Mouse (Mus musculus) midbrain, embryonic 10.5 days (tissue): Measurements from ENCODE around the gene Sall2. TPM values are rescaled to one million over a fixed set of nuclear protein-coding genes. Genes with fewer than 3 reads are reported as not detected.

Experiments
- DNase-seq: peaks from one replicate; pipeline ENCODE4 v3.0.0-alpha.2; 2017; ENCODE audit warnings: low spot score
- H3K27ac ChIP-seq: fragments of 300-500 bp; sonication (generic); replicated peaks from 2 replicates; pipeline ENCODE4 v1.5.1; 2016; ENCODE audit warnings: mild to moderate bottlenecking
- H3K27me3 ChIP-seq: fragments of 300-500 bp; sonication (generic); 2 replicates; pipeline ENCODE4 v1.6.1; 2016; ENCODE audit warnings: low read depth, mild to moderate bottlenecking; ENCODE audit not compliant: poor library complexity, severe bottlenecking
- H3K36me3 ChIP-seq: fragments of 300-500 bp; sonication (generic); 2 replicates; pipeline ENCODE4 v1.6.1; 2016; ENCODE audit warnings: mild to moderate bottlenecking, moderate library complexity
- H3K4me1 ChIP-seq: fragments of 300-500 bp; sonication (generic); 2 replicates; pipeline ENCODE4 v1.6.1; 2016
- H3K4me3 ChIP-seq: fragments of 300-500 bp; sonication (generic); 2 replicates; pipeline ENCODE4 v1.5.1; 2016; ENCODE audit warnings: mild to moderate bottlenecking, moderate library complexity
- H3K9me3 ChIP-seq: fragments of 300-500 bp; sonication (generic); replicated peaks from 2 replicates; pipeline ENCODE4 v1.6.1; 2016; ENCODE audit warnings: mild to moderate bottlenecking
- WGBS: fragments of 180-500 bp; shearing (Covaris S2); methylation state at CpG from one replicate; pipeline ENCODE4 v1.1.7; 2016; 5-methylcytosine and 5-hydroxymethylcytosine counted together
- polyA plus RNA-seq: library from polyadenylated mRNA; unstranded; fragments of >200 nt; fragmentation: Nextera tagmentation; extraction: Ambion mirVana; gene quantifications from 2 replicates; pipeline ENCODE4 v1.2.1, GENCODE M21; 2016

Gene Sall2
- polyA plus RNA-seq, 1 experiment from 2014 or later: 82.4 TPM

DNA sequence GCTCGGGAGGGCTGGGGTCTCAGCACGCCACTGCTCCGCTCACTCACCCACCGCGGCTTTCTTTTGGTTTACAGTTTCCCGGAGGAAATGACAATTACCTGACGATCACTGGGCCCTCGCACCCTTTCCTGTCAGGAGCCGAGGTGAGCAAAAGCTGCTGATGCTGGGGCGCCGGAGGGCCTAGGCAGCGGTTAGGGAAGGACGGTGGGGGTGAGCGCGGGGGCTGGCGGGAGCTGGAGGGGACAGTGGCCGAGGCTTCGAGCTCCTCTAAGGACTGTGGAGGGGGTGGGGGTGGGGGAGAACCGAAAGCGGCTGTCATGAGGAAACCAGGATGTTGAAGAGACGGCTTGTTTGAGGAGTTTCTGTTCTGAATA is 48.8 kb downstream of the Sall2 start:
- H3K27ac ChIP-seq: peak overlapping the region; percentile 88
- WGBS: under 1% methylated on average over 21 of the region's 21 CpGs

DNA sequence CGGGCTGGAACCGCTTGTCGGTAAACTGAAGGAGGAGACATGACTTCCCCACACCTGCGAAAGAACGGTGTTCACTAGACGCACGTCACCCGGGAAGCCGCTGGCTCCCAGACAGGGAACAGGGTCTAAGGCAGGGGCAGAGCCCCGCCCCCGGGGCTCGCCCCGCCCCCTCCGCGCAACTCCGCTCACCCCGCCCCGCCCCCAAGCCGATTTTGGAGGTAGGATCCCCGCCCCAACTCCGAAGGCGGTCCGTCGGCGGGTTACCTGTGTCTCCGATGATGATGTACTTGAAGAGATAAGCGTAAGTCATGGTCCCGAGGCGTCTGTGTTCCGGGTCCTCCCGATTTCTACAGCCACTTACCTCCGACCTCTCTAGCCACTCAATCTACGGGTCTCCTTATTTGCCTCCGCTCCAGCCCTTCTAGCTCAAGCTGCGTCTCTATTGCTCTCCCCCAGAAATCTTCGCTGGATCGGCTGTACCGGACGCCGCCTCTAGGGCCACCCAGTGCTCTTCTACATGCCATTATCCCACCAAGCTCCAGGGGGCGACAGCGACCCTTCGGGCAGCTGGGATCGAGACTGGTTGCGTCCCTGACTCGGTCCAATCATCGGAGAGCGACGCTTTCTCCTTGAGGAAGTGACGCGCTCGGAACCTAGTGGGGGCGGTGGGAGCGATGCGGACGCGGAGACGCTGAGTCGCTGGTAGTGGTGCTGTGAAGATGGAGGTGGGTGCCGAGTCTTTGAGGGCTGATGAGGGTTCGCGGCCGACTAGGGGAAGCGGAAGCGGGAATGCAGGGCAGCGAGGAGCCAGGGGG is 49.4 kb downstream of the Sall2 start, which contains the start of the genes Tox4 and Rab2b:
Gene Tox4 (plus strand): TSS at position 215 of the 815 bp plus-strand sequence.
Gene Rab2b (minus strand): TSS at position 614 of the 815 bp plus-strand sequence.
- no peaks in the 10 kb centered on the region for H3K9me3 ChIP-seq
- H3K4me3 ChIP-seq: peak within 1 kb of the TSS; percentile 92
- H3K36me3 ChIP-seq: peaks cover 18% of the 10 kb centered on the region
- under 1% methylated on average over 66 of the region's 66 CpGs for WGBS
- H3K27ac ChIP-seq: peak within 1 kb of the TSS; percentile 88
- no peaks in the 10 kb centered on the region for H3K27me3 ChIP-seq
- DNase-seq: peak; percentile 99
- H3K4me1 ChIP-seq: peaks cover 20% of the 10 kb centered on the region

More for the DNA sequence above, 48.8 kb downstream of the Sall2 start:
- H3K27me3 ChIP-seq: no peaks in the 10 kb centered on the region
- peaks cover 14% of the 10 kb centered on the region for H3K36me3 ChIP-seq
- DNase-seq: no peak
- peaks cover 20% of the 10 kb centered on the region for H3K4me1 ChIP-seq
- H3K9me3 ChIP-seq: no peaks in the 10 kb centered on the region
- peak overlapping the region; percentile 92 for H3K4me3 ChIP-seq

DNA sequence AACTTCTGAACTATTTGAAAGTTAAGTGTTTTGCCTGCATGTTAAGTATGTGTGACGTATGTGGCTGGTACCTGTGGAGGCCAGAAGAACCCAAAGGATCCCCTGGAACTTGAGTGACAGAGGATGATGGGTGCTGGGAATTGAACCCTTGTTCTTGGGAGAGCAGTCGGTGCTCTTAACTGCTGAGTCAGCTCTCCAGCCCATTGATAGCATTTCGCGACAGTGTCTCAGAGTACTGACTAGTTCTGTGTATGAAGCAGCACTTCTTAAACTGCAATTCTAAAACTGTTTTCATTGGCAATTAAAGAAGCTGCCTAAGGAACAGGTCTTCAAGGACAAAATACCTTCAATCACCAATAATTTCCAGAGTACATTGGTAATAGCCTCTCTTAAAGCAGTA is 51.4 kb downstream of the Sall2 start:
- DNase-seq: no peak
- Histone ChIP-seq H3K27ac (no peak overlapping the region), H3K36me3 (peaks cover 29% of the 10 kb centered on the region), H3K4me3 (no peak overlapping the region), H3K4me1 (peaks cover 20% of the 10 kb centered on the region), H3K27me3 (no peaks in the 10 kb centered on the region), H3K9me3 (no peaks in the 10 kb centered on the region)
- 93% methylated on average over 4 of the region's 4 CpGs for WGBS

DNA sequence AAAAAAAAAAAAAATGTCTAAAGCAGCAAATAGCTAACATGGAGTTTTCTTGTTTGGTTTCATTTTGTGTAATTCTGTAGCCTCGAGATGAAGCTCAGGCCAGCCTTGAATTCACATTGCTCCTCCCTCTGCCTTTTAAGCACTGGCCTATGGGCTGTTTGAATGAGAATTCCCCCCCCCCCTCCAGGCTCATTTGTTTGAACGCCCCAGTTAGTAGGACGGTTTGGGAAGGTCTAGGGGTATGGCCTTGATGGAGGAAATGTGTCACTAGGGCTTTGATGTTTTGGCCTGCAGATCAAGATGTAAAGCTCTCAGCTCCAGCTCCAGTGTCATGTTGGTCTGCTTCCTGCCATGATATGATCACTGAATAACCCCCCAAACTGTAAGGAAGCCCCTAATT is 55.8 kb downstream of the Sall2 start:
- Histone ChIP-seq H3K36me3 (peaks cover 48% of the 10 kb centered on the region), H3K27ac (no peak overlapping the region), H3K4me1 (no peaks in the 10 kb centered on the region), H3K27me3 (no peaks in the 10 kb centered on the region), H3K4me3 (no peak overlapping the region), H3K9me3 (no peaks in the 10 kb centered on the region)
- WGBS: 79% methylated on average over 3 of the region's 3 CpGs
- no peak for DNase-seq

Other genes starting within 250 kb of the Sall2 start
- 876 and 930 TPM in 2 replicates for gene Hnrnpc, start 224.7 kb downstream of the Sall2 start, polyA plus RNA-seq
- gene Rpgrip1, start 218.1 kb downstream of the Sall2 start, polyA plus RNA-seq: 106 TPM in 2 replicates
- gene Supt16, start 131.3 kb downstream of the Sall2 start, polyA plus RNA-seq: 88.3 and 90.6 TPM in 2 replicates
- gene Chd8, start 71.0 kb downstream of the Sall2 start, polyA plus RNA-seq: 38.9 and 49.7 TPM in 2 replicates
- gene Tox4, start 49.6 kb downstream of the Sall2 start, polyA plus RNA-seq: 50.1 and 56.1 TPM in 2 replicates
- 27.5 and 39.0 TPM in 2 replicates for gene Rab2b, start 49.2 kb downstream of the Sall2 start, polyA plus RNA-seq
- gene Mettl3, start 23.6 kb downstream of the Sall2 start, polyA plus RNA-seq: 60.5 and 63.8 TPM in 2 replicates
- not detected in 2 replicates for gene Olfr1513, start 27.6 kb upstream of the Sall2 start, polyA plus RNA-seq
- not detected in 2 replicates for gene Olfr1512, start 50.4 kb upstream of the Sall2 start, polyA plus RNA-seq
- 0.21 TPM in 1 of 2 replicates, not detected in the other for gene Olfr1511, start 68.6 kb upstream of the Sall2 start, polyA plus RNA-seq
- gene Olfr1510, start 85.6 kb upstream of the Sall2 start, polyA plus RNA-seq: not detected in 2 replicates
- gene Olfr1509, start 114.2 kb upstream of the Sall2 start, polyA plus RNA-seq: not detected in 2 replicates
- not detected in 2 replicates for gene Olfr1508, start 138.7 kb upstream of the Sall2 start, polyA plus RNA-seq
- not detected in 2 replicates for gene Olfr1507, start 167.0 kb upstream of the Sall2 start, polyA plus RNA-seq